Mouse (Mus musculus): ENCODE results near the gene E130311K13Rik. TPM values are rescaled to one million over a fixed set of nuclear protein-coding genes. Genes with fewer than 3 reads are reported as not detected.

E130311K13Rik gene
- total and polyA plus RNA-seq, 3 experiments, result 3.9 to 4.0 TPM; not detected in 1

GRCm38 (mm10) chr3:63898581-63899308, 30.5 kb downstream of the E130311K13Rik start:
- H3K27ac ChIP-seq (ENCODE audit: control insufficient read depth, low read depth, low read length), result no peak overlapping the region
- no peaks in the 10 kb centered on the region for H3K36me3 ChIP-seq (ENCODE audit: control insufficient read depth in 1 of 2, insufficient read depth in 2 of 2, low read length in 2 of 2)
- H3K79me2 ChIP-seq (ENCODE audit: control insufficient read depth, insufficient read depth, low read length, poor library complexity), result no peaks in the 10 kb centered on the region
- no peak overlapping the region for H3K4me3 ChIP-seq (ENCODE audit: control insufficient read depth in 1 of 2, insufficient read depth in 1 of 2, low read depth in 2 of 2, low read length in 2 of 2)
- H3K9ac ChIP-seq (ENCODE audit: control insufficient read depth, low read depth, low read length, poor library complexity, severe bottlenecking), result no peak overlapping the region
- DNase-seq (ENCODE audit: low read depth, low spot score), result no peak
- H3K27me3 ChIP-seq (ENCODE audit: control insufficient read depth in 1 of 2, insufficient read depth in 2 of 2, low read length in 2 of 2), result peaks cover 0 to 1% of the 10 kb centered on the region in 2 experiments; a peak in 1 of 4 replicates
- no peaks in the 10 kb centered on the region for H3K9me3 ChIP-seq (replicated peaks; ENCODE audit: insufficient read depth, low read length)
- H3K4me1 ChIP-seq (ENCODE audit: control insufficient read depth in 1 of 2, insufficient read depth in 2 of 2, low read length in 2 of 2), result no peaks in the 10 kb centered on the region
- TF ChIP-seq POLR2AphosphoS5 (IDR thresholded peaks at IDR 0.05; ENCODE audit: borderline replicate concordance, low read depth, low read length) (no peak), POLR2A (IDR thresholded peaks at IDR 0.05; ENCODE audit: control insufficient read depth in 1 of 2, insufficient read depth in 1 of 2, low read depth in 1 of 2, low read length in 2 of 2, poor library complexity in 1 of 2) (no peak), RAD21 (IDR thresholded peaks at IDR 0.05; ENCODE audit: low read depth, low read length) (no peak), TAL1 (IDR thresholded peaks at IDR 0.05; ENCODE audit: low read length) (no peak), KAT2A (conservative IDR thresholded peaks at IDR 0.05; ENCODE audit: low read depth, low read length) (no peak), TCF12 (IDR thresholded peaks at IDR 0.05; ENCODE audit: low read depth, low read length) (no peak), CTCF (IDR thresholded peaks at IDR 0.05 in 2 of 3, conservative IDR thresholded peaks at IDR 0.05 in 1 of 3; ENCODE audit: control insufficient read depth in 1 of 3, insufficient read depth in 1 of 3, low read depth in 2 of 3, low read length in 3 of 3, poor library complexity in 1 of 3, severe bottlenecking in 1 of 3) (no peak), USF1 (IDR thresholded peaks at IDR 0.05; ENCODE audit: low read depth, low read length) (no peak), RCOR1 (IDR thresholded peaks at IDR 0.05; ENCODE audit: low read depth, low read length) (no peak), NELFE (IDR thresholded peaks at IDR 0.05; ENCODE audit: low read depth, low read length) (no peak), USF2 (IDR thresholded peaks at IDR 0.05; ENCODE audit: borderline replicate concordance in 1 of 2, insufficient read depth in 1 of 2, low read depth in 1 of 2, low read length in 2 of 2) (no peak), E2F4 (IDR thresholded peaks at IDR 0.05; ENCODE audit: borderline replicate concordance, low read depth, low read length) (no peak), POLR2AphosphoS2 (IDR thresholded peaks at IDR 0.05; ENCODE audit: low read length) (no peak), ETS1 (IDR thresholded peaks at IDR 0.05; ENCODE audit: low read depth, low read length) (no peak), BHLHE40 (IDR thresholded peaks at IDR 0.05; ENCODE audit: borderline replicate concordance, low read depth, low read length) (no peak)

GRCm38 (mm10) chr3:63897177-63897576, 32.1 kb downstream of the E130311K13Rik start:
- H3K27me3 ChIP-seq (ENCODE audit: control insufficient read depth in 1 of 2, insufficient read depth in 2 of 2, low read length in 2 of 2), result peaks cover 0 to 1% of the 10 kb centered on the region in 2 experiments; a peak in 1 of 4 replicates
- H3K79me2 ChIP-seq (ENCODE audit: control insufficient read depth, insufficient read depth, low read length, poor library complexity), result no peaks in the 10 kb centered on the region
- no peaks in the 10 kb centered on the region for H3K9me3 ChIP-seq (replicated peaks; ENCODE audit: insufficient read depth, low read length)
- no peaks in the 10 kb centered on the region for H3K36me3 ChIP-seq (ENCODE audit: control insufficient read depth in 1 of 2, insufficient read depth in 2 of 2, low read length in 2 of 2)
- DNase-seq (ENCODE audit: low read depth, low spot score), result no peak
- no peak overlapping the region for H3K27ac ChIP-seq (ENCODE audit: control insufficient read depth, low read depth, low read length)
- H3K9ac ChIP-seq (ENCODE audit: control insufficient read depth, low read depth, low read length, poor library complexity, severe bottlenecking), result no peak overlapping the region
- H3K4me3 ChIP-seq (ENCODE audit: control insufficient read depth in 1 of 2, insufficient read depth in 1 of 2, low read depth in 2 of 2, low read length in 2 of 2), result no peak overlapping the region
- TF ChIP-seq SMC3 (IDR thresholded peaks at IDR 0.05; ENCODE audit: low read depth, low read length) (no peak), MYC (IDR thresholded peaks at IDR 0.05; ENCODE audit: low read depth, low read length) (no peak), JUND (IDR thresholded peaks at IDR 0.05; ENCODE audit: low read depth, low read length) (no peak), ZMIZ1 (IDR thresholded peaks at IDR 0.05; ENCODE audit: low read depth, low read length) (no peak), MAZ (IDR thresholded peaks at IDR 0.05; ENCODE audit: low read depth, low read length) (no peak), MYB (IDR thresholded peaks at IDR 0.05; ENCODE audit: low read depth, low read length) (no peak), UBTF (IDR thresholded peaks at IDR 0.05; ENCODE audit: borderline replicate concordance, insufficient read depth, low read depth, low read length) (no peak), CHD1 (IDR thresholded peaks at IDR 0.05; ENCODE audit: low read depth, low read length) (no peak), ELF1 (IDR thresholded peaks at IDR 0.05; ENCODE audit: low read depth, low read length) (no peak), TBP (IDR thresholded peaks at IDR 0.05; ENCODE audit: low read depth, low read length) (no peak), MEF2A (IDR thresholded peaks at IDR 0.05; ENCODE audit: extremely low read depth, insufficient replicate concordance, low read depth, low read length, poor library complexity, severe bottlenecking) (no peak), RAD21 (IDR thresholded peaks at IDR 0.05; ENCODE audit: low read depth, low read length) (no peak)
- H3K4me1 ChIP-seq (ENCODE audit: control insufficient read depth in 1 of 2, insufficient read depth in 2 of 2, low read length in 2 of 2), result no peaks in the 10 kb centered on the region

All from MEL (cell line).